Mouse (Mus musculus) embryonic facial prominence, embryonic 14.5 days (tissue): ENCODE results near the gene Slc12a1. TPM values are rescaled to one million over a fixed set of nuclear protein-coding genes. Genes with fewer than 3 reads are reported as not detected.
A peak's percentile ranks its signal among the peaks of the same experiment; 100 is the strongest.

Experiments
- ATAC-seq: fragments of 200-750 bp; cut with Nextera tagmentation; 2 replicates; pipeline ENCODE4 v1.8.0; 2017; ENCODE audit warnings: low read depth, moderate number of reproducible peaks, moderate TSS enrichment
- DNase-seq: peaks from one replicate; pipeline ENCODE4 v3.0.0-alpha.2; 2015; ENCODE audit warnings: low spot score
- H3K27ac ChIP-seq: fragments of 300-500 bp; sonication (generic); replicated peaks from 2 replicates; pipeline ENCODE4 v1.5.1; 2014; ENCODE audit warnings: low read depth, mild to moderate bottlenecking, low read length, moderate library complexity
- H3K27me3 ChIP-seq: fragments of 300-500 bp; sonication (generic); replicated peaks from 2 replicates; pipeline ENCODE4 v1.6.1; 2014; ENCODE audit warnings: low read length; ENCODE audit not compliant: control insufficient read depth, insufficient read depth
- H3K36me3 ChIP-seq: fragments of 300-500 bp; sonication (generic); 2 replicates; pipeline ENCODE4 v1.6.1; 2014; ENCODE audit warnings: low read length, mixed read lengths; ENCODE audit not compliant: control insufficient read depth, insufficient read depth
- H3K4me1 ChIP-seq: fragments of 300-500 bp; sonication (generic); 2 replicates; pipeline ENCODE4 v1.6.1; 2014; ENCODE audit warnings: antibody characterized with exemption, low read length; ENCODE audit not compliant: control insufficient read depth, insufficient read depth
- H3K4me2 ChIP-seq: fragments of 300-500 bp; sonication (generic); 2 replicates; pipeline ENCODE4 v1.6.1; 2014; ENCODE audit warnings: low read depth, mild to moderate bottlenecking, low read length, moderate library complexity, mixed read lengths
- H3K4me3 ChIP-seq: fragments of 300-500 bp; sonication (generic); 2 replicates; pipeline ENCODE4 v1.5.1; 2014; ENCODE audit warnings: low read depth, mild to moderate bottlenecking, low read length
- H3K9ac ChIP-seq: fragments of 300-500 bp; sonication (generic); 2 replicates; pipeline ENCODE4 v1.6.1; 2014; ENCODE audit warnings: low read depth, mild to moderate bottlenecking, low read length, moderate library complexity, mixed read lengths
- H3K9me3 ChIP-seq: fragments of 300-500 bp; sonication (generic); 2 replicates; pipeline ENCODE4 v1.6.1; 2016; ENCODE audit warnings: low read length; ENCODE audit not compliant: control insufficient read depth
- WGBS: fragments of 180-500 bp; shearing (Covaris S2); extraction: QIAGEN DNeasy Blood & Tissue Kit; methylation state at CpG from one replicate; pipeline ENCODE4 v1.1.7; 2014; 5-methylcytosine and 5-hydroxymethylcytosine counted together
- polyA plus RNA-seq: library from polyadenylated mRNA; unstranded; fragments of >200 nt; fragmentation: Nextera tagmentation; extraction: Ambion mirVana; gene quantifications from 2 replicates; pipeline ENCODE4 v1.2.1, GENCODE M21; 2014

The Slc12a1 gene
- polyA plus RNA-seq, 1 experiment from 2014 or later, result not detected

- Histone ChIP-seq H3K4me2 (no peak overlapping the region), H3K27me3 (no peaks in the 10 kb centered on the region), H3K27ac (no peak overlapping the region), H3K36me3 (no peaks in the 10 kb centered on the region), H3K4me1 (no peaks in the 10 kb centered on the region), H3K9me3 (no peaks in the 10 kb centered on the region), H3K4me3 (no peak overlapping the region), H3K9ac (no peak overlapping the region)
- ATAC-seq (no peak), DNase-seq (no peak)
- WGBS, result 76% methylated on average over 7 of the region's 7 CpGs
These were observed 26.0 kb downstream of the Slc12a1 start for GRCm38 (mm10) chr2:125178225-125178798.

DNA sequence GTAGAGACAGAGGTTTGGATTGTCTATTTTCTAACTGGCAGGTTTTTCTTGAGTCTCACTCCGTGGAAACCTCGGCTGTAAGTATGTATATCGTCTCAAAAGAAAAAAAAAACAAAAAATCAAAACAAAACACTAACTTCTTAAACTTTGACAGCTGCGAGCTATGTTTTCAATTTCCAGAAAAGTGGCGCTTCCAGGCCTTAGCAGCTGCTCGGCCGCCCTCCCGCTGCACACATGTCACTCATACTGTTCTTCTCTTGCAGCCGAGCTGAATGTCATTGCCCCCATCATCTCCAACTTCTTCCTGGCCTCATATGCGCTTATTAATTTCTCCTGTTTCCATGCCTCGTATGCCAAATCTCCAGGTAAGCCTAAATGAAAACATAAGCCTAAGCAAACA, 35.6 kb downstream of the Slc12a1 start:
- no peaks in the 10 kb centered on the region for H3K9me3 ChIP-seq
- no peak overlapping the region for H3K4me3 ChIP-seq
- no peak overlapping the region for H3K27ac ChIP-seq
- H3K36me3 ChIP-seq, result no peaks in the 10 kb centered on the region
- H3K9ac ChIP-seq, result no peak overlapping the region
- ATAC-seq (no peak), DNase-seq (peak; percentile 58)
- no peaks in the 10 kb centered on the region for H3K4me1 ChIP-seq
- WGBS, result 42% methylated on average over 11 of the region's 11 CpGs
- H3K4me2 ChIP-seq, result no peak overlapping the region
- 0 out of 2 replicates have a peak, but pooled peaks cover 5% of the 10 kb centered on the region for H3K27me3 ChIP-seq

DNA sequence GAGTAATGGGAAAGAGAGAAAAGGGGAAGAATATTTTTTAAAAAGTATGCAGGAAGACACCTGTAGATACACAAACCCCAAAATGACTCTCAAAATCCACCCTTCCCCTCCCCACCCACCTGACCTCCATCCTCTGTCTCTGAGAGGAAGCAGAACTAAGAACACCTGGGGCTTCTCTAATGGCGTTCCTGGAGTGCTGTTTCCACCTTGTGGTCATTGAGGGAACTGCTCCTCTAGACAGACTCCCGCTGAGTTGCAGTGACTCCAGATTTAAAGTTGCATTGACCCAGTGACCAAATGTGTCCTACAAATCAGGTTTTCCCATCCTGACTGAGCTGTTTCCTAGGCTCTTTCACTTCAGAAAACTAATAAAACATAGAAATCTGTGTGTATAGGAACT, 36.9 kb downstream of the Slc12a1 start:
- H3K36me3 ChIP-seq, result no peaks in the 10 kb centered on the region
- H3K4me3 ChIP-seq, result no peak overlapping the region
- 0 out of 2 replicates have a peak, but pooled peaks cover 5% of the 10 kb centered on the region for H3K27me3 ChIP-seq
- no peak overlapping the region for H3K27ac ChIP-seq
- 2% methylated on average over 2 of the region's 2 CpGs for WGBS
- DNase-seq (peak; percentile 68), ATAC-seq (peak; percentile 74)
- H3K4me2 ChIP-seq, result no peak overlapping the region
- H3K9ac ChIP-seq, result no peak overlapping the region
- no peaks in the 10 kb centered on the region for H3K4me1 ChIP-seq
- H3K9me3 ChIP-seq, result no peaks in the 10 kb centered on the region

DNA sequence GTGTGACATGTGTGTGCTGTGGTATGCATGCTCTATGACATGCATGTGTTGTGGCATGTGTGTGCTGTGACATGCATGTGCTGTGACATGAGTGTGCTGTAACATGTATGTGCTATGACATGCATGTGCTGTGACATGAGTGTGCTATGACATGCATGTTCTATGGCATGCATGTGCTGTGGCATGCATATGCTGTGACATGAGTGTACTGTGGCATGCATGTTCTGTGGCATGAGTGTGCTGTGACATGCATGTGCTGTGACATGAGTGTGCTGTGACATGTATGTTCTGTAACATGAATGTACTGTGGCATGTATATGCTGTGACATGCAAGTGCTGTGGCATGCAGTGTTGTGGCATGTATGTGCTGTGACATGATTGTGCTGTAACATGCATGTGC, 40.6 kb downstream of the Slc12a1 start:
- H3K9me3 ChIP-seq, result no peaks in the 10 kb centered on the region
- no peaks in the 10 kb centered on the region for H3K36me3 ChIP-seq
- DNase-seq (no peak), ATAC-seq (no peak)
- H3K4me2 ChIP-seq, result no peak overlapping the region
- 0 out of 2 replicates have a peak, but pooled peaks cover 5% of the 10 kb centered on the region for H3K27me3 ChIP-seq
- no peak overlapping the region for H3K9ac ChIP-seq
- H3K4me1 ChIP-seq, result no peaks in the 10 kb centered on the region
- no peak overlapping the region for H3K4me3 ChIP-seq
- H3K27ac ChIP-seq, result no peak overlapping the region

- no peak overlapping the region for H3K4me3 ChIP-seq
- H3K9me3 ChIP-seq, result no peaks in the 10 kb centered on the region
- H3K4me1 ChIP-seq, result no peaks in the 10 kb centered on the region
- 47% methylated on average over 7 of the region's 7 CpGs for WGBS
- no peak for ATAC-seq
- H3K9ac ChIP-seq, result no peak overlapping the region
- no peak overlapping the region for H3K27ac ChIP-seq
- no peak overlapping the region for H3K4me2 ChIP-seq
- no peak for DNase-seq
- H3K27me3 ChIP-seq, result no peaks in the 10 kb centered on the region
- no peaks in the 10 kb centered on the region for H3K36me3 ChIP-seq
These were observed 44.5 kb downstream of the Slc12a1 start for GRCm38 (mm10) chr2:125196771-125197170.

DNA sequence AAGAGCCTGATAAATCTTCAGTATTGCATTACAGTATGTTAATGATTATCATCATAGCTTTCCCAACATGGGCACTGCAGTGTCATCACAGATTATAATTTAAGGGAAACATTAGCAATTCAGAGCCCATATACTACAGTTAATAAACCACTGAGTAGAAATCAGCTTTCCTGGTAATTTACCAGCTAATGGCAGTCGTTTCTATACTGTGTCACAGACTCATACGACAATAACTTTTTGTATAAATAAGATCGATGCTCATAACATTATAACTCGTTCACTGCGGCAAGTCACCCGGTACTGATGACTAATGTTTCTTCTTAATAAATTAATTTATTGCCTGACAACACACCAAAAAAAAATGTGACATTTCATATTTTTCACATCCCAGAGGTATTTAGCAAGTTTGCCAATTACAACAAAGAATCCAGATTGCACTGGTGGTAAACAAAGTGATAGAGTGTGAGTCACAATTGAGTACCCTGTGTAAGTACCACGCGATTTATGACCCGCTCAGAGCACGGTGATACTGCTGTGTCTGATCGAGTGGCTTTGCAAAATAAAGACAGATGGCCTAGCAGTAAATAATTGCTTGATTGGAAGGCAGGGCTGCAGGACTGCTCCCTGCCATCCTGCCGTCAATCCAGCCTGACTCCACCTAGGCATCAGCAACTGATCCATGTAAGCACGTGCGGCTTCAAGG, 56.7 kb downstream of the Slc12a1 start:
- no peak overlapping the region for H3K27ac ChIP-seq
- WGBS, result 63% methylated on average over 14 of the region's 14 CpGs
- DNase-seq (no peak), ATAC-seq (no peak)
- no peak overlapping the region for H3K4me3 ChIP-seq
- H3K36me3 ChIP-seq, result no peaks in the 10 kb centered on the region
- no peaks in the 10 kb centered on the region for H3K27me3 ChIP-seq
- H3K4me1 ChIP-seq, result 0 out of 2 replicates have a peak, but pooled peaks cover 6% of the 10 kb centered on the region
- no peak overlapping the region for H3K9ac ChIP-seq
- no peaks in the 10 kb centered on the region for H3K9me3 ChIP-seq
- H3K4me2 ChIP-seq, result no peak overlapping the region

- 42% methylated on average over 10 of the region's 10 CpGs for WGBS
- peak; percentile 12 for DNase-seq
- Histone ChIP-seq H3K4me1 (0 out of 2 replicates have a peak, but pooled peaks cover 6% of the 10 kb centered on the region), H3K9me3 (no peaks in the 10 kb centered on the region), H3K27ac (no peak overlapping the region), H3K36me3 (no peaks in the 10 kb centered on the region), H3K27me3 (no peaks in the 10 kb centered on the region), H3K9ac (no peak overlapping the region), H3K4me2 (no peak overlapping the region), H3K4me3 (no peak overlapping the region)
- no peak for ATAC-seq
These were observed 59.7 kb downstream of the Slc12a1 start for GRCm38 (mm10) chr2:125211831-125212510.

- Histone ChIP-seq H3K4me3 (no peak overlapping the region), H3K27me3 (no peaks in the 10 kb centered on the region), H3K36me3 (no peaks in the 10 kb centered on the region), H3K9me3 (no peaks in the 10 kb centered on the region), H3K27ac (no peak overlapping the region), H3K9ac (no peak overlapping the region), H3K4me1 (0 out of 2 replicates have a peak, but pooled peaks cover 6% of the 10 kb centered on the region), H3K4me2 (no peak overlapping the region)
- ATAC-seq (no peak), DNase-seq (peak; percentile 80)
- 2% methylated on average over 3 of the region's 3 CpGs for whole genome bisulfite sequencing
These were observed 62.3 kb downstream of the Slc12a1 start for GRCm38 (mm10) chr2:125214592-125214991.
